In the genomic region with DNA sequence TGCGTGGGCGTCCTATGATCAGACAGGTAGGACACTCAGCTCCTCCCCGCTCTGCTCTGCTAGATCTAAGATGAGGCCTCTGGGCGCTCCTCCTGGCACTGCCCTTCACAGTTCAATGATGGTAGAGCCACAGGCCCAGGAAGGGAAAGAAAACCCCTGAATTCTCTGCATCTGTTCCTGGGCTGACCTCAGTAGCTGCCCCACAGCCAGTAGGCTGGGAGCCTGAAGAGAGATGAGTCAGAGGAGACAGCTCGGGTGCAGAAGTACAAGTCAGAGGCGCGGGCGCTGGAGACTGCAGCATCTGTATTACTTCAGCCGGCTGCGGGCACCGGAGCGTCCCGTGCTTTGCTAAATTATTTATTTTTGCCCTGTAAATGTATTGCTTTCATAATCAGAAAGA, we compare ENCODE assay signal across 8 mouse cellular contexts. TPM values are rescaled to one million over a fixed set of nuclear protein-coding genes. Genes with fewer than 3 reads are reported as not detected.
DNase-seq lines count a peak whose midpoint lies in the region; ATAC-seq and TF ChIP-seq lines count a peak whose summit lies in the region.
"Had no signal": no experiment of that assay in that cellular context is flagged by ENCODE, and none has a peak within 500 bp of the region (broad histone marks: within the 10 kb centered on the region; RNA-seq: fewer than 3 reads in every experiment).

No protein-coding gene starts in this region.

- peak overlapping the region; percentile 55 for H3K4me3 ChIP-seq in E14TG2a.4 (replicated peaks; ENCODE audit: low read length)
- H3K4me3 ChIP-seq in heart, embryonic 16.5 days (ENCODE audit: low read length) = no peak overlapping the region

- no peak overlapping the region for H3K9ac ChIP-seq in heart, embryonic 16.5 days (ENCODE audit: low read length)

- 58% methylated on average over 13 of the region's 13 CpGs for WGBS in heart, embryonic 16.5 days

- H3K4me2 ChIP-seq in heart, embryonic 16.5 days (ENCODE audit: low read depth, low read length) = no peak overlapping the region

- peak overlapping the region; percentile 32 for H3K27ac ChIP-seq in heart, embryonic 16.5 days (ENCODE audit: low read length)

- peaks cover 93% of the 10 kb centered on the region for H3K4me1 ChIP-seq in E14TG2a.4 (replicated peaks; ENCODE audit: low read depth, low read length)
- H3K4me1 ChIP-seq in heart, embryonic 16.5 days (ENCODE audit: control insufficient read depth, insufficient read depth, low read length) = peaks cover 37% of the 10 kb centered on the region

- no peak for TF ChIP-seq CTCF in E14TG2a.4 (conservative IDR thresholded peaks at IDR 0.05; ENCODE audit: low read length)

- ATAC-seq in heart, embryonic 16.5 days (replicated peaks; ENCODE audit: extremely low read depth, insufficient read depth, low FRiP score) = no peak

- peaks cover 13% of the 10 kb centered on the region for H3K9me3 ChIP-seq in E14TG2a.4 (ENCODE audit: low read length)
- H3K9me3 ChIP-seq in heart, embryonic 16.5 days (replicated peaks; ENCODE audit: control insufficient read depth, low read length) = no peaks in the 10 kb centered on the region

- H3K27me3 ChIP-seq in E14TG2a.4 (ENCODE audit: insufficient read depth, low read length) = no peaks in the 10 kb centered on the region
- no peaks in the 10 kb centered on the region for H3K27me3 ChIP-seq in heart, embryonic 16.5 days (ENCODE audit: control insufficient read depth, insufficient read depth, low read length)

- DNase-seq in 416B (ENCODE audit: low read depth) = peak; percentile 49
- peak; percentile 57 to 75 for DNase-seq in cerebellum, postnatal 25 days
- DNase-seq in kidney, postnatal 4 days = peak; percentile 80 to 88
- DNase-seq in right cerebral cortex, postnatal 14 days = peak; percentile 58
- no peak for DNase-seq in thymus, postnatal 10 days (ENCODE audit: low spot score in 2 of 2)

- peaks cover 28% of the 10 kb centered on the region; the same call in 1 of the 2 replicates for H3K36me3 ChIP-seq in E14TG2a.4 (ENCODE audit: insufficient read depth, low read length)
- no peaks in the 10 kb centered on the region for H3K36me3 ChIP-seq in heart, embryonic 16.5 days (ENCODE audit: control insufficient read depth, insufficient read depth)

RNA-seq across cellular contexts. Expression of a gene that starts 11.4 kb away (rescaled TPM):
- polyA plus RNA-seq in heart, embryonic 16.5 days (2015; fragmentation: Nextera tagmentation; extraction: Ambion mirVana) = 51.4 and 53.7 TPM in 2 replicates

RNA-seq across cellular contexts. Expression of a gene that starts 14.6 kb away (rescaled TPM):
- polyA plus RNA-seq in heart, embryonic 16.5 days (2015; fragmentation: Nextera tagmentation; extraction: Ambion mirVana) = not detected in 2 replicates
- polyA plus RNA-seq: liver, adult 2 months had no signal

RNA-seq across cellular contexts. Expression of a gene that starts 35.6 kb away (rescaled TPM):
- 134 and 150 TPM in 2 replicates for polyA plus RNA-seq in heart, embryonic 16.5 days (2015; fragmentation: Nextera tagmentation; extraction: Ambion mirVana)

Comparison
In these comparisons a context has a peak if more than half of its experiments do, and no peak if none do; other contexts are left out.
1. DNase-seq: peak in 416B (single experiment), cerebellum, postnatal 25 days (2 of 2), kidney, postnatal 4 days (2 of 2) and right cerebral cortex, postnatal 14 days (single experiment); none in thymus, postnatal 10 days (0 of 2).